Comparison of ENCODE assay signal across 28 mouse cellular contexts in the genomic region with DNA sequence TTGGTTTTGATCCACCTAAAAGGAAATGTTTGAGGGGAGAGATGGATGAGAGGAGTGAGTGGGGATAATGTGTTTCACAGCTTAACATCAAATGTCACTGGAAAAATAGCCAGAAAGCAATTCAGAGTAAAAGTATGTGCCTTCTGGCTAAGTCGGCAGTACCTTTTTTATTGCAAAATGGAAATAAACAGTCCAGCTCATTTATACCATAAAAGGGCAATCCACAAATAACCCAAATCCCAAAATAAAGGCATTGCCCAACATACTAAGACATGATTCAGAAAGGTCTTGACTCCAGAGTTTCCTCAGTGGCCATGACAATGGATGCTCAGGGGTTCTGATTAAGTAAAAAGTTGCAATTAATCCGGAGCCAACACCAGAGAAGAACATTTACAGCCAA.
DNase-seq lines count a peak whose midpoint lies in the region; ATAC-seq lines count a peak whose summit lies in the region.
"Had no signal": no experiment of that assay in that cellular context is flagged by ENCODE, and none has a peak within 500 bp of the region (broad histone marks: within the 10 kb centered on the region; RNA-seq: fewer than 3 reads in every experiment).

No protein-coding gene starts in this region.

- peaks cover 8% of the 10 kb centered on the region; the same call in 1 of the 2 replicates for H3K4me1 ChIP-seq in limb, embryonic 15.5 days
- H3K4me1 ChIP-seq: embryonic facial prominence, embryonic 12.5 days; embryonic facial prominence, embryonic 15.5 days; forebrain, embryonic 12.5 days; hindbrain, embryonic 12.5 days; hindbrain, embryonic 15.5 days had no signal

- H3K9me3 ChIP-seq in limb, embryonic 15.5 days: no peaks in the 10 kb centered on the region
- H3K9me3 ChIP-seq: embryonic facial prominence, embryonic 12.5 days; embryonic facial prominence, embryonic 15.5 days; forebrain, embryonic 12.5 days; hindbrain, embryonic 12.5 days; hindbrain, embryonic 15.5 days had no signal

- DNase-seq in 3134 (ENCODE audit: extremely low read depth, insufficient read length, low spot score) (peak; percentile 56), 3T3-L1 (ENCODE audit: low read depth, low spot score) (peak; percentile 82), adipocyte (ENCODE audit: low spot score) (peak; percentile 36)
- no peak for DNase-seq in kidney, adult 8-10 months
- DNase-seq in gastrocnemius, postnatal 4 days (ENCODE audit: low spot score in 2 of 2): no peak
- no peak for DNase-seq in urinary bladder, postnatal 10 days (ENCODE audit: low spot score)
- DNase-seq: adrenal gland, adult 2 months; adrenal gland, postnatal 14 days; B cell, adult 2 months; cerebellum, adult 11 months; cerebellum, adult 2 months; cerebellum, adult 9-11 months; cerebellum, postnatal 25 days; gastrocnemius, adult 2 months; gastrocnemius, postnatal 14 days; heart, adult 2 months had no signal

- H3K4me3 ChIP-seq in limb, embryonic 15.5 days: no peak overlapping the region
- H3K4me3 ChIP-seq: embryonic facial prominence, embryonic 12.5 days; embryonic facial prominence, embryonic 15.5 days; erythroblast, embryonic 14.5 days; forebrain, embryonic 12.5 days; gastrocnemius, adult 2 months; heart, adult 2 months; hindbrain, embryonic 12.5 days; hindbrain, embryonic 15.5 days had no signal

- ATAC-seq in limb, embryonic 15.5 days (ENCODE audit: insufficient number of reproducible peaks, low FRiP score, low TSS enrichment, low read depth): no peak
- ATAC-seq: CD4-positive, CD25-positive, alpha-beta regulatory T cell, adult 4 months; forebrain, embryonic 16.5 days; intestine, postnatal 0 days; Patski had no signal

- WGBS in limb, embryonic 15.5 days: 51% methylated on average over 2 of the region's 2 CpGs

- no peak overlapping the region for H3K4me2 ChIP-seq in limb, embryonic 15.5 days
- H3K4me2 ChIP-seq: embryonic facial prominence, embryonic 12.5 days; embryonic facial prominence, embryonic 15.5 days; forebrain, embryonic 12.5 days; heart, embryonic 11.5 days; hindbrain, embryonic 12.5 days; hindbrain, embryonic 15.5 days had no signal

- H3K27me3 ChIP-seq in limb, embryonic 15.5 days: no peaks in the 10 kb centered on the region
- H3K27me3 ChIP-seq: embryonic facial prominence, embryonic 12.5 days; embryonic facial prominence, embryonic 15.5 days; forebrain, embryonic 12.5 days; hindbrain, embryonic 12.5 days; hindbrain, embryonic 15.5 days; Patski had no signal

- H3K36me3 ChIP-seq in limb, embryonic 15.5 days: no peaks in the 10 kb centered on the region
- H3K36me3 ChIP-seq: embryonic facial prominence, embryonic 12.5 days; embryonic facial prominence, embryonic 15.5 days; forebrain, embryonic 12.5 days; hindbrain, embryonic 12.5 days; hindbrain, embryonic 15.5 days had no signal

- H3K27ac ChIP-seq in limb, embryonic 15.5 days: peak overlapping the region; percentile 51; the same call in 1 of the 2 replicates
- H3K27ac ChIP-seq: embryonic facial prominence, embryonic 12.5 days; embryonic facial prominence, embryonic 15.5 days; forebrain, embryonic 12.5 days; heart, adult 2 months; hindbrain, embryonic 12.5 days; hindbrain, embryonic 15.5 days had no signal

- H3K9ac ChIP-seq in limb, embryonic 15.5 days: no peak overlapping the region
- H3K9ac ChIP-seq: embryonic facial prominence, embryonic 12.5 days; embryonic facial prominence, embryonic 15.5 days; forebrain, embryonic 12.5 days; hindbrain, embryonic 12.5 days; hindbrain, embryonic 15.5 days had no signal

Comparison
In these comparisons a context has a peak if more than half of its experiments do, and no peak if none do; other contexts are left out.
1. DNase-seq: peak in 3134 (single experiment), 3T3-L1 (single experiment) and adipocyte (single experiment); none in kidney, adult 8-10 months (0 of 2), gastrocnemius, postnatal 4 days (0 of 2) and urinary bladder, postnatal 10 days (single experiment).